Mouse (Mus musculus) neutrophil, adult 5-6 weeks (primary cell): ENCODE measurements around the gene Rnasel. TPM values are rescaled to one million over a fixed set of nuclear protein-coding genes. Genes with fewer than 3 reads are reported as not detected.
"Not testable (repeated sequence)": the region's sequence is repeated elsewhere in the genome, so short reads cannot be mapped to it uniquely, and the experiment has no call there.

Source experiments
- ATAC-seq: fragments of 151-379, 151-347 bp; 2 replicates; pipeline ENCODE4 v1.8.0; 2017; ENCODE audit warnings: mild to moderate bottlenecking, moderate TSS enrichment; ENCODE audit not compliant: insufficient number of reproducible peaks, poor library complexity, low FRiP score, severe bottlenecking; ENCODE audit errors: extremely low read depth
- total RNA-seq: library from RNA; stranded (forward); fragments of 200-1000 nt; gene quantifications from 2 replicates; pipeline ENCODE4 v1.2.3, GENCODE M21; 2017

Gene Rnasel
- total RNA-seq, 1 experiment from 2014 or later, result 184 TPM

DNA sequence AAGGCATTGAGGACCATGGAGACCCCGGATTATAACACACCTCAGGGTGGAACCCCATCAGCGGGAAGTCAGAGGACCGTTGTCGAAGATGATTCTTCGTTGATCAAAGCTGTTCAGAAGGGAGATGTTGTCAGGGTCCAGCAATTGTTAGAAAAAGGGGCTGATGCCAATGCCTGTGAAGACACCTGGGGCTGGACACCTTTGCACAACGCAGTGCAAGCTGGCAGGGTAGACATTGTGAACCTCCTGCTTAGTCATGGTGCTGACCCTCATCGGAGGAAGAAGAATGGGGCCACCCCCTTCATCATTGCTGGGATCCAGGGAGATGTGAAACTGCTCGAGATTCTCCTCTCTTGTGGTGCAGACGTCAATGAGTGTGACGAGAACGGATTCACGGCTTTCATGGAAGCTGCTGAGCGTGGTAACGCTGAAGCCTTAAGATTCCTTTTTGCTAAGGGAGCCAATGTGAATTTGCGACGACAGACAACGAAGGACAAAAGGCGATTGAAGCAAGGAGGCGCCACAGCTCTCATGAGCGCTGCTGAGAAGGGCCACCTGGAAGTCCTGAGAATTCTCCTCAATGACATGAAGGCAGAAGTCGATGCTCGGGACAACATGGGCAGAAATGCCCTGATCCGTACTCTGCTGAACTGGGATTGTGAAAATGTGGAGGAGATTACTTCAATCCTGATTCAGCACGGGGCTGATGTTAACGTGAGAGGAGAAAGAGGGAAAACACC is 4.7 kb downstream of the Rnasel start:
- no peak for ATAC-seq

DNA sequence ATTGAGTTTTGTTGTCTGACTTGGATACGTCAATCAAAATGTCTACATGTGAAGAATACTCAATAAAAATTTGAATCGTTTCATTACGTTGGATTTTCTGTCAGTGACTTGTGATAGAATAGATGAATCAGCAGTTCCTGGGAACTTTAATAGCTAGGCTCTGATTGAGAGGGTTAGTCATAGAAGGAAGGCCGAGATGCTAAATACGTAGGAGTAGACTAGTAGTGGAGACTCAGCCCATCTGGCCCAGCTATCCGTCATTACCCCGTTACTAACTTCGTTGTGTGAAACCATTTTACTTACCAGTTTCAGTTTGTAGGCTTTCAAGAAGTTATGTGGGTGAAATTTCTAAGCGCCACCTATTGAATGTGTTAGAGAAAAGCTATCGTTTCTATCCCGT is 14.9 kb downstream of the Rnasel start:
- ATAC-seq, result no peak

DNA sequence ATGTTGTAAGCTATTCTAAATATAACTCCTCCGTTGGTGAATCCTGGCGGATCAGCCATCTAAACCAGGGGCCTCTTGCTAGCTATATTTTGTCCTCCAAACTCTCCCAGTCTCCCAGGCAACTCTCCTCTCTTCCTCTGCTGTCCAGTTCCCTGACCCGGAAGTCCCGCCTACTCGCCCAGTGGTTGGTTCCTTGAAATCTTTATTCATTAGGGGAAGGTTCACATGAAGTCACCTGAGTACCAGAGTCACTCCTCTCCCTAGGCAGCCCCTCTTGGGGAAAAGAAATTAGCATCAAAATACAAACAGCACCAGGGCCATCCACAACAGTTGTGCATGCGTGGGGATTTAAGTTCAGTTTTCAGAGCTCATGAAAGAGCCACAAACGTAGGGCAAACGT is 17.1 kb downstream of the Rnasel start:
- ATAC-seq, result no peak

DNA sequence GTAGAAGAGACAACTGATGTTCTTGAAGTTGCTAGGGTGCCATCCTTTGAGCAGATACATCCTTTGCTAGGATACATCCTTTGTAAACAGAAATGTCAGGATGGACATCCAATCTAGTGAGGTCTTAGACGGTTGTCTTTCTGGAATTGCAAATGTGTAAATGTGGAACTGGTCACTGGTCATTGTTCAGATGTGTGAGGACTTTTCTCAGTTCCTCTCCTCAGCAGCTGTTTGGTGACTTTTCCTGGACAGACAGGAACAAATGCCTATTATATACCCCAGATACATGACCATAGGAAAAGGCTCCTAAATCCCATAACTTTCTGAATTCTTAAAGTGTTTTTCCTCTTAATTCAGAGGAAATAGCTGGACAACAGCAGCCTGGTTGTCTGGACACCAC is 18.1 kb downstream of the Rnasel start:
- no peak for ATAC-seq

DNA sequence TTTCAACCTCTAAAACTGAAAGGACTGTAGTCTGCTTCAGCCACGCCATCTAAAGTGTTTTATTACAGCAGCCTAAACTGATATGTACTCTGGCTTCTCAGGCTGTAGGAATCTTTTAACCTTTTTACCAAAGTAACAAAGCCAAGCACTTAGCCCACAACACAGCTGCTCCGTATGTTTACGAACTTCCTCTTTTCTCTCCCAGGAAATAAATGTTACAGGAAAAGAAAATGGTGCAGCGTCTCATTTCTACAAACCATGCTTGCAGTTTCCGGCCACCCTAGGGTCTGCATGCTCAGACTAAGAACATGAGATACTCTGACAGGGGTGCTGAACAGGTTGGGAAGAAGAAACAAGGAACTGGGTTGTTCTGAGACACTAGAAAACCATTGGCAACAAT is 19.2 kb downstream of the Rnasel start:
- no peak for ATAC-seq

DNA sequence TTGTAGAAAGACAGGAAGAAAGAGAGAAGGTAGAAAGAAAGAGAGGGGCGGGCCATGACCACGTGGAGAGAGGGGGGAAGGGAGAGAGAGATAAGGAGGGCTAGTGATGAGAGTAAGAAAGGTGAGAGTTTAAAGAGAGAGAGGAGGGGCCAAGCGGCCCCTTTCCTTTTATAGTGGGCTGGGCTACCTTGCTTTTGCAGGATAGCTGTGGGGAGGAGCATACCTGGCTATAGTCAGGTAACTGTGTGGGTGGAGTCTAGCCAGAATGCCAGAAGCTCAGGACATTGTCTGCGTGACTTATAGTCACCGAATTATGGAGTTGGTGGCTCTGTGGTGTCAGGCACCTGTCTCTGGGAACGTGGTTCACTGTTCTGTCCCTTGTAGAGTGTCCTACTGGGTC is 20.3 kb downstream of the Rnasel start:
- not testable (repeated sequence) for ATAC-seq

DNA sequence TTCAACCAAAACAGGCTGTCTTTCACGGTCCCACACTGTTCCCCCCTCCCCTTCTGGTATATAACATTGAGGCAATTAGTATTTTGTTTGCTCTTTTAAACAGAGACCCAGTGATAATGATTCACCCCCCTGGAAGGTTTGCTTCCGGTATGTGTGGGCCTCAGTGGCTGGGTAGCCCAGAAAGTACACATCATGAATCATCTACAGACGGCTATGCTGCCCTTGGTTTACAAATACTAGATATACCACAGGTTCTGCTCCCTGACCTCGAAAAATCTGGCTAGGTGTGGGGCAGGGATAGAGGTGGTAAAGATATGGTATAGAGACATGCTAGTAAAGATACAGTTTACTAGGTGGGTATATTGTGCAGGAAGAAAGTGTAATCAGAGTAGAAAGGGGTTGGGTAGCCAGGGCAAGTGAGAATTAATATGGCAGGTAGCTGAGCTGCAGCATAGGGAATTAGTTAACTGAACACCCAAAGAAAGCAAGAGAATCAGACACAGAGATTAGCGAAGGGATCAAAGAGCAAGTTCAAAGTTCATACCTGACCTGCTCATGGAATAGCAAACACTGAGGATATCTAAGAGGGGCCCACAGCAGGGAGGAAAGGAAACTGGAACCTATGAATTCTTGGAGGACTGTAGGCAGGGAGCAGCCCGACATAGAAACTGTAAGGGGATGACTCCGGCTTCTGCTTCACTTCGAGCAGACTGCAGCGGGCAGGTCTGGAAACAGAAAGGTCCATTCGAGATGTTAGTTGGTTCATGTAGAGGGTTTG is 21.0 kb downstream of the Rnasel start:
- no peak for ATAC-seq

DNA sequence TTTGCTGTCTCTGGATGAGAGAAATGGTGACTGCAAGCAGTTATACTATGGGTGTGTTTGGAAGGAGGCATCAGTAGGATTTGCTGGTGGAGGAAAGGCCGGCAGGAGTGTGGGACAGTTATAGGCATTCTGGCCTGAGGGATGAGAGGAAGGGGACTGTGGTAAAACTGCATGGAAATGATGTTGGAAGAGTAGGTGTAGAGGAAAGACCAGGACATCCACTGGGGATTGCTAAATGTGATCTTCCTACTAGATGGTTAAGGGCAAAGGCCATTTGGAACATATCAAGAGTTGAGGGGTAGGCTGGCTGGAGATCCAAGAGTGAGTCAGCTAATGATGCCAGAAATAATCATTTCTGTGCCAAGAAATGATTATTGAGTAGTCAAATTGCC is 21.5 kb downstream of the Rnasel start:
- no peak for ATAC-seq

DNA sequence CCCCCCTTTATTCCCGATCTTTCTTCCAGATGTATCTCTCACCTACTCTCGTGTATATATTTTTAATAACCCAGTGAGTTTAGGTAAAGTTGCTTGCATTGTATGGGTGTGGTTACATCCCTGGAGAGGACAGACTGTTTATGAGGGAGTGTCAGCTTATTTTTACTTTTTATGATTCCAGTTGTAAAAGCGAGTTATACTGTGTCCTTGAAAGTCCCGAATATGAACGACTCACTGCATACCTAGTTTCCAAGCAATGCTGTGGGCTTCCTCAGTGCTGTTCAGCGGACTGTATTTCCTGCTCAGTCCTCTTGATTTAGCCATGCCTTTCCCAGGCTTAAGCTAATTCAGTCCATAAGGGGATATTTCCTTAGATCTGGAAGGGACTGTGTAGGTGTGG is 25.9 kb downstream of the Rnasel start:
- no peak for ATAC-seq

DNA sequence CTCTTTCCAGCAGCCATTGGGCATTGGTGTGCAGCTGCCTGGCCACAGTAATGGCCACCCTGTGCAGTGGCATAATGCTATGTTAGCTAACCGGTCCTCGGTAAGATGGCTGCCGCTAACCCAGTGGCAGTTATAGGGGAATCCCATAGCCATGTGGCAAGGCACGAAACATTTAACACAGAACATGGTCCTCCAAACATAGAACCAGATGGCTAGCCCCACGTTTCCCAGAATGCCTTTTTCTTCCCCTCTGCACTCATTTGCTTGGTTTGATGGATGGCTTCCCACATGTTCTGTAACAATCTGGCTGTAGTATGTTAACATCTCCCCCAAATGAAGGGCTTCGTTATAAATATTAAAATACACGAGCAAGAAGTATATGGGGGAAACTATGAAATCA is 27.0 kb downstream of the Rnasel start:
- ATAC-seq, result no peak

DNA sequence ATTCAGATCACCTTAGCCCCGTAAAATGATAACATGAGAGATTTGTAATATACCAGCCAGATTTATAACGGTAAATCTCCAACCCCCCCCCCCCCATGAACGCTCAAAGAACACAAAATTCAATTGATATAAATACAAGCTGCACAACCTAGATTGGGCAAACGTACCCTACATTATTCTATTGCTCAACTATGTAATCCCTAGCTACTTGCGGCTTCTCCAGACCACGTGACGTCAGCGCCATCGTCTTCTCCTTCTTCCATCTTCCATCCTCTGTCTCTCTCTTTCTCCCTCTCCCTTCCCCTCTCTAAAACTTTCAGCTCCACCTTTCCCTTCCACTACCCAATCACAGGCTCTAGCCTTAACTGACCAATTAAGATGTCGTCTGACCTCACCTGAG is 29.0 kb downstream of the Rnasel start:
- no peak for ATAC-seq

DNA sequence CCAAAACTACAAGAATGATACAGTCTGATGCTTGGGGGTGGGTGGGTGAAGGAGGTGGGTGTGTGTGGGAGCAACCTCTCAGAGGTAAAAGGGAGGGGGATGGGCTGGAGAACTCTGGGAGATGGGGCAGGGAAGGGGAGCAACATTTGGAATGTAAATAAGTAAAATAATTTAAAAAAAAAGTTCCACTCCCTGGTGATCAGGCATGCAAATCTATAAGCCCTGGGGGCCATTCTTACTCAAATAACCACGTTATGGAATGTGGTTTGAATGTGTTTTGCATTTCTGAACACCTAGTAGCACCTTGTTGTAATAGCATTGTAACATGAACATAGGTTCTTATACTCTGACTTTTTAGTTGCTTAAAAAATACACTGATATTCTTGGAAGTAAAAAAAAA is 34.1 kb downstream of the Rnasel start:
- ATAC-seq, result no peak

DNA sequence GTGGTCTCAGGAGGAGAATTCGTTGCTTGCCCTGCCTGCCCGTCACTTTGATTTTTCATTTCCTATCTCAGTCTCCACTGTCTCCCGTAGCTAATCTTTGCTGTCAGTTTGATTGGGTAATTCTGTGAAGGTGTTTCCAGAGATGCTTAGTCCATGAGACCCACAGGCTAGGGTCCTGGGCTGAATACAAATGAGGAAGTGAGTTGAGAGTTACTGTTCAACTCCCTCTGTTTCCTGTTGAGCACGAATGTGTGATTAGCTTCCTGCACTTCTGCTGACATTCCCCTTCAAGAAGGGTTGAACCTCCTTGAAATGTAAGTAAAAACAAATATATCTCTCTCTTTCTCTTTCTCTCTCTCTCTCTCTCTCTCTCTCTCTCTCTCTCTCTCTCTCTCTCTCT is 36.4 kb downstream of the Rnasel start:
- ATAC-seq, result no peak

DNA sequence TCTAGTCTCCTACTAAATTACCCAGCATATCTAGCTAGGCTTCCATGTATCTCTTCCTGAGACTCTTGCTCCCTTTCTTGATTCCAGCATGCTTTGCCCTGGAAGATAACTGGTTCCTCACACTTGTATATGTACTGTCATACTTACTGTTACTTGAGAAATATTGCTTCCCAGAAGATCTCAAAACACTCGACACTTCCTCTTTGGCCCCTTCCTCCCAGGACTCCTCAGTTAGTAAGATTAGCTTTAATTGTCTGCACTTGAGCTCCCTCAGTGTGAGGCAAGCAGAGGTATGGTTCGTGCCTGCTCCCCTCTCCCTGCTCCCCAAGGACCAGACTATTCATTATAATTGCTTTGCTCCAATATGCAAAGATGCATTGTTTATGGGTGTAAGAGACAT is 41.5 kb downstream of the Rnasel start:
- ATAC-seq, result no peak

DNA sequence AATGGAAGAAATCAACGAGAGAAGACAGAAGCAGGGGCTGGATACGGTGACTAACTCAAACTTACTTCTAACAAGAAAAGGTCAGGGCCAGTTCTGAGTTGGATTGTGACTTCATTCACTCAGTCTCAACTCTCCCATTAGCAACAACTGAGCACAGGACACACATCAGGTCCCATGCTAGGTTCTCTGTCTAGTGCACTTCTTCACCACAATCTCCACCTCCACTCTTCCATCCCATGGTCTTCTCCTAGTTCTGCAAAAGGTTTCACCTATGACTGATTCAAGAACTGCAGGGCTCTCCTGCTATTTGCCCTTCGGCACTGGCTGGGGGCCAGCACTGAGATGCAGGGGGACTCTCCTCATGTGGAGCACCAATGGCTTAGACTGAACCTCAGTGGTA is 45.0 kb downstream of the Rnasel start:
- no peak for ATAC-seq

DNA sequence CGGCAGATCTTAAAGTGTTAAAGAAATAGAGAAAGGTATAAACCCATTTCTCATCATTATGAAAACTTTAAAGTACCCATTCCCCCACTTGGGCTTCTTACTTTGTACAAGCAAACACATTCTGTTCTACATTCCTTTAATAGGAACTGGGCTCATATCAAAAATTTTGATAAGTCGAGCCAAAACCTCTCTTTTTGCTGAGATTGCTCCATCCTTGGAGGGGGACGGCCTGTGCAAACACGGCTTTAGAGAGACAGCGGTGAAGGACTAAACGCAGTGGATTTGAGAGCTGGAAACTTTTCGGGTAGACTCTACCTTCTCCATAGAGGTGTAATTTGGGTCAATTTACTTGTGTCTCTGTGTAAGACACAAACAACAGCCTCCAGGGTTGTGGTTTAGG is 53.5 kb downstream of the Rnasel start:
- ATAC-seq, result no peak

DNA sequence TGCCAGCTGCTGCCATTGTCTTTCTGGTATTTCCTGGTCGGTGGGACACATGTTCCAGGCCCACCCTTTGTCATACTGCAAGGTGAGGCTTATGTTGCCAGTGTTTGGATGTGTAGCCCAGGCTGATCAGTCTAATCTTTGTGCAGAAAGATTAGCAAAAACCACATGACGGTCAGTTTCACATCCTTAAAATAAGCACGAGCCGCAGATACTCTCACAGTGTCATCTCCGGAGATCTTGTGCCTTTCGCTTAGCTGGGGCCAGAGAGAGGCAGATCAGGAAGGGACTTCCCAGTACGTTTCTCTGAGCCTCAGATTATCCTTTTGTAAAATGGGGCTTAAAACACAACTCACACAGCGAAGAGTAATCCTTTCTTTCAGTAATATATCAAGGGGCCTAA is 54.3 kb downstream of the Rnasel start:
- ATAC-seq, result 0 out of 2 replicates have a peak, but pooled peaks have one; percentile 19

DNA sequence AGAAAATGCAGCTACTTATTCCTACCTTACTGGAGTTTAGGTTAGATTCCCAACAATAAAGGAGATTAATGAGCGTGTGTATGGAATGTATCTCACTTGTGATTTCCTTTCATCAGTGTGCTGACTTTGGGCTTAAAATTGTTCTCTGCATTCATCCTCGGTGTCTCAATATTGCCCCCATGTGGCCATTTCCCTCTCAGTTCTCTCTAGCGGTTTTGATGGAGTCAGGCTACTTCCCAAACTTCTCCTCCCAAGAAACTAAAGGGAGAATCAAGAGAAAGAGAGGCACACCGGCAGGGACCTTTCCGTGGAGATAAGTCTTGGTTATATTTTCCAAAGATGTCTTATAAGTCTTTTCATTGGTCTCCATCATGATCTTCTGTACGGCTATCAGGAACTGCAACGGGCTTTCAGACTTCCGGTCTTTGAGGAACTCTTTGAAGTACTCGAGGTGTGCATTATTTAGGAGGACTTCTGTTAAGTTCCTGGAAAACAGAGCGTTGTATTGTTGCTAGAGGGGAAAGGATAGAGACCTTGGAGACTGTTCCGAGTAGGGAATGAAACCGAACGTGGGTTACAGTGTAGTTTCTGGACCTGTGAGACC is 58.3 kb downstream of the Rnasel start:
- ATAC-seq, result no peak
